Mouse (Mus musculus) liver, embryonic 14.5 days (tissue): ENCODE results near the gene Itpr1. TPM values are rescaled to one million over a fixed set of nuclear protein-coding genes. Genes with fewer than 3 reads are reported as not detected.

ENCODE experiments used
- ATAC-seq: fragments of 200-750 bp; cut with Nextera tagmentation; 2 replicates; pipeline ENCODE4 v1.8.0; 2017; ENCODE audit warnings: moderate number of reproducible peaks, mild to moderate bottlenecking, moderate library complexity; ENCODE audit not compliant: insufficient read depth
- DNase-seq, 3 experiments: peaks; one replicate each; pipeline ENCODE4 v3.0.0-alpha.2; 2012 to 2013; ENCODE audit warnings: low read depth in 3 of 3, low spot score in 3 of 3
- H3K27ac ChIP-seq: fragments of 300-500 bp; sonication (generic); 2 replicates; pipeline ENCODE4 v1.5.1; 2014; ENCODE audit warnings: moderate library complexity, mild to moderate bottlenecking, control low read depth, inconsistent platforms
- H3K27me3 ChIP-seq: fragments of 300-500 bp; sonication (generic); 2 replicates; pipeline ENCODE4 v1.6.1; 2014; ENCODE audit warnings: mild to moderate bottlenecking, low read length, moderate library complexity; ENCODE audit not compliant: control insufficient read depth, insufficient read depth
- H3K36me3 ChIP-seq: fragments of 300-500 bp; sonication (generic); replicated peaks from 2 replicates; pipeline ENCODE4 v1.6.1; 2014; ENCODE audit warnings: low read depth; ENCODE audit not compliant: control insufficient read depth, insufficient read depth
- H3K4me1 ChIP-seq, 2 experiments: fragments of 200-500 bp in 1 of 2; fragments of 300-500 bp in 1 of 2; sonication (generic) in 1 of 2; replicated peaks; 2 replicates each; pipeline ENCODE4 v1.6.1; 2012 to 2014; ENCODE audit warnings: antibody characterized with exemption in 1 of 2, inconsistent platforms in 1 of 2, low read length in 1 of 2; ENCODE audit not compliant: control insufficient read depth in 2 of 2, insufficient read depth in 2 of 2
- H3K4me2 ChIP-seq: fragments of 300-500 bp; sonication (generic); 2 replicates; pipeline ENCODE4 v1.6.1; 2014; ENCODE audit warnings: low read depth, mild to moderate bottlenecking, control low read depth, moderate library complexity
- H3K4me3 ChIP-seq, 2 experiments: fragments of 200-500 bp in 1 of 2; fragments of 300-500 bp in 1 of 2; sonication (generic) in 1 of 2; 2 replicates each; pipeline ENCODE4 v1.5.1; 2012 to 2014; ENCODE audit warnings: low read depth in 2 of 2, low read length in 2 of 2, mild to moderate bottlenecking in 2 of 2, control low read depth in 1 of 2, inconsistent platforms in 1 of 2, moderate library complexity in 1 of 2; ENCODE audit not compliant: insufficient read depth in 1 of 2
- H3K9ac ChIP-seq: fragments of 300-500 bp; sonication (generic); replicated peaks from 2 replicates; pipeline ENCODE4 v1.6.1; 2014; ENCODE audit warnings: mild to moderate bottlenecking, control low read depth, moderate library complexity
- H3K9me3 ChIP-seq: fragments of 300-500 bp; sonication (generic); 2 replicates; pipeline ENCODE4 v1.6.1; 2016; ENCODE audit warnings: low read length, mixed read lengths; ENCODE audit not compliant: control insufficient read depth
- CTCF ChIP-seq: IDR thresholded peaks from 2 replicates; pipeline ENCODE4 v1.5.1; 2016; ENCODE audit warnings: antibody characterized with exemption, low read depth, control low read depth
- EP300 ChIP-seq: IDR thresholded peaks from 2 replicates; pipeline ENCODE4 v1.6.1; 2016; ENCODE audit warnings: antibody characterized with exemption, low read depth
- WGBS: fragments of 180-500 bp; shearing (Covaris S2); extraction: QIAGEN DNeasy Blood & Tissue Kit; methylation state at CpG from one replicate; pipeline ENCODE4 v1.1.7; 2014; ENCODE audit not compliant: insufficient replicate concordance; 5-methylcytosine and 5-hydroxymethylcytosine counted together
- polyA plus RNA-seq, 2 experiments: library from polyadenylated mRNA; depleted of rRNA in 1 of 2; stranded (reverse) in 1 of 2; unstranded in 1 of 2; fragments of >200 nt; fragmentation: Nextera tagmentation in 1 of 2; extraction: Ambion mirVana in 1 of 2; gene quantifications; 2 replicates each; pipeline versions ENCODE4 v1.2.1 to v1.2.3; 2012 to 2014

Gene Itpr1
- polyA plus RNA-seq, 2 experiments, result 1.6 to 3.1 TPM

DNA sequence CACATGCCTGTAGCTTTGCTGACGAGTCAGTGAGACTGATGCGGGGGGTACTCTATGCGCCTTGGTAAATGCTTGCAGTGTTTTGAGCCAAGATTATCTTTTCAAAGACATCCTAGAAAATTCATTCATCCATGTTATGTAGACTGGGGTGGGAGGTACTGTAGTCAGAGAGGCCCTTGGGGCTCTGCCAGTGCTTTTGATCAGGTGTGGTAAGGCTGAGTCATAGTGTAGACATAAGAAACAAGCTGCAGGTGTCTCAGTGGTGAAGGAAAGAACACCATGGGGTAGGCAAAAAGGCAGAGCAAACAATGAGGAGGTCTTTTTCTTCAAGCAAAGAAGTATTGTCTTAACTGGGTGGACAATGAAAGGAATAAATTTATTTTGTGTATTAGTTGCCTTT lies 294.4 kb downstream of the Itpr1 start:
- Histone ChIP-seq H3K9ac (no peak overlapping the region), H3K27me3 (no peaks in the 10 kb centered on the region), H3K4me1 (peaks cover 0 to 5% of the 10 kb centered on the region in 2 experiments; a peak in 2 of 4 replicates), H3K9me3 (no peaks in the 10 kb centered on the region), H3K4me3 (no peak overlapping the region), H3K36me3 (no peaks in the 10 kb centered on the region), H3K4me2 (no peak overlapping the region), H3K27ac (no peak overlapping the region)
- TF ChIP-seq CTCF, result no peak
- TF ChIP-seq EP300, result no peak
- WGBS, result 81% methylated on average over 3 of the region's 3 CpGs
- DNase-seq, result no peak
- no peak for ATAC-seq

DNA sequence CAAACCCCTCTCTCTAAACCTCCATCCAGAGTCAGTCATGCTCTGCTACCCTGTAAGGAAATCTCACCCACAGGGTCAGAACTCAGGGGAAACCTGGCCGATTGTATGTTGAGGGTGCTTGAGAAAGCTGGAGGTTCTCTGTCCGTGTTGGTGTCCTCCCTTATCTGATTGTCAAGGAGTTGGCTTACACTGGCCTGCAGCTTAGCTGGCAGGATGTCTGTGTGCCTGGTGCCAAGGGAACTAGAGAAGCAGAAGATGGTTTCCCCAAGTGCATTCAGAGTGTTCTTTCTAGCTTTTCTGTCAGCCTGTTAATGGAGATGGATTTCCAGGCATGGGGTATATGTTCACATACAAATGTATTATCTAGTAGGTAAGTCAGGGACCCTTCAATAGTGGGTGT lies 296.4 kb downstream of the Itpr1 start:
- no peak for DNase-seq
- Histone ChIP-seq H3K4me2 (no peak overlapping the region), H3K9me3 (no peaks in the 10 kb centered on the region), H3K4me3 (no peak overlapping the region), H3K9ac (no peak overlapping the region), H3K27ac (no peak overlapping the region), H3K36me3 (no peaks in the 10 kb centered on the region), H3K4me1 (peaks cover 0 to 5% of the 10 kb centered on the region in 2 experiments; a peak in 2 of 4 replicates), H3K27me3 (no peaks in the 10 kb centered on the region)
- no peak for ATAC-seq
- TF ChIP-seq CTCF (no peak), EP300 (no peak)
- WGBS, result 45% methylated on average over 2 of the region's 2 CpGs

DNA sequence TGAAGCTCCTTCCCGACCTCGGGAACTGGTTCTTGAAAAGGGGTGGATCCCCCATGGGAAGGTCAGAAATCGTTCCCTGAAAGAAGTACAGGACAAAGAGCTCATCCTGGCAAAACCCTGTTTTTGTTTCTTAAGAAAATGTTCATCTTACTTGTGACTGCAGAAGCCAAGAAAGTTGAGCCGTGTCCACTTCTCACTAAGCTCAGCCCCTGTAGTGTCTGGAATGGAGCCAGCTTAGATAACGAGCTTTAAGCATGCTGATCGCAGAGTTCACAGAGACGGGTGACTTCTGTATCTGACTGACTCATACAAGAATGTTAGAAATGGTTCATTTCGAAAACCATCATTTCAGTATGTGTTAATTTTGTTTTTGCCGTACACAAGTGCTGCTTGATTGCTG lies 297.2 kb downstream of the Itpr1 start:
- H3K4me1 ChIP-seq, result peaks cover 0 to 8% of the 10 kb centered on the region in 2 experiments; a peak in 2 of 4 replicates
- H3K9me3 ChIP-seq, result no peaks in the 10 kb centered on the region
- H3K27ac ChIP-seq, result no peak overlapping the region
- H3K4me3 ChIP-seq, result no peak overlapping the region
- H3K27me3 ChIP-seq, result no peaks in the 10 kb centered on the region
- WGBS, result 67% methylated on average over 9 of the region's 9 CpGs
- ATAC-seq (no peak), DNase-seq (no peak)
- H3K36me3 ChIP-seq, result no peaks in the 10 kb centered on the region
- H3K4me2 ChIP-seq, result no peak overlapping the region
- H3K9ac ChIP-seq, result no peak overlapping the region
- TF ChIP-seq EP300 (no peak), CTCF (no peak)

DNA sequence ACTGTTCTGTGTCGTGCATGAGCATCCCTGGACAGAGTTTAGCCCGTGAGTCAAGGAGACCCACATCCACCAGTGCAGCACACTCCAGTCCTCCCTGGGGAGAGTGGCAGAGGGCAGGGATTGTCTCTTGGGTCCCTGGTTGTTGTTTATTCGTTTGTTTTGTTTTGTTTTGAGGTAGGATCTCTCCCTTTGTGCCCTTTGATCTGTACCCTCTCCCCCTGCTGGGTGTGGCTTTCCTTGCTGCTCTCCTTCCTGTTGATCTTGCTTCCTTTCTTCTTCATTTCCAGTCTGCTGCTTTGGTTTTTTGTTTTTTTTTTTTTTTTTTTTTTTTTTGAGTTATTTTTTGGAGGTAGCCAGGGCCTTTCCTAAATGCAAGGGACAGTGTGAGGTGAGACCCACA lies 299.2 kb downstream of the Itpr1 start:
- Histone ChIP-seq H3K27ac (no peak overlapping the region), H3K9ac (no peak overlapping the region), H3K4me2 (no peak overlapping the region), H3K36me3 (no peaks in the 10 kb centered on the region), H3K27me3 (no peaks in the 10 kb centered on the region), H3K4me1 (peaks cover 0 to 8% of the 10 kb centered on the region in 2 experiments; a peak in 2 of 4 replicates), H3K4me3 (no peak overlapping the region), H3K9me3 (no peaks in the 10 kb centered on the region)
- TF ChIP-seq EP300, result no peak
- TF ChIP-seq CTCF, result no peak
- DNase-seq (no peak), ATAC-seq (no peak)
- WGBS, result 53% methylated on average over 3 of the region's 3 CpGs

DNA sequence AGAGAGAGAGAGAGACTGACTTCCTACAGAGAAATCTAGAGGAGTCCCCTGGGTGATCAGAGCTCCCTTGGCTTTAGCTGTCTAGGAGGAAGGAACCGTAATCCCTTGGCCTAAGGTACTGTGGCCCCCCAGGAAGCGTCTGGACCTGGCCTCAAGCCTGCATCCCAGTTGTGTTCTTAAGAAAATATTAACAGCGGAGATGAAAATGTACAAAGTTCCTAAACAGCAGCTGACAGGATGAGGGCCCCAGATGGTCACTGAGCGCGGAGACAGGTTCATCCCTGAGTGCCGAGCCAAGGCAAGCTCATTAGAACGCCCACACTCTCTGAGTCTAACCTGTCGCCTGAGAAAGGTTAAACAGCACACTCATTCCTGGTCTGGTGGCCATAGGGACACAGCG lies 300.1 kb downstream of the Itpr1 start:
- no peak for ATAC-seq
- Histone ChIP-seq H3K9me3 (no peaks in the 10 kb centered on the region), H3K9ac (no peak overlapping the region), H3K4me2 (no peak overlapping the region), H3K27ac (no peak overlapping the region), H3K4me1 (peaks cover 0 to 9% of the 10 kb centered on the region in 2 experiments; a peak in 2 of 4 replicates), H3K36me3 (no peaks in the 10 kb centered on the region), H3K4me3 (no peak overlapping the region), H3K27me3 (no peaks in the 10 kb centered on the region)
- TF ChIP-seq CTCF, result no peak
- no peak for TF ChIP-seq EP300
- WGBS, result 75% methylated on average over 9 of the region's 9 CpGs
- no peak for DNase-seq
